Mouse (Mus musculus) heart, adult 2 months (tissue): Measurements from ENCODE around the gene Erc2.
A peak's percentile ranks its signal among the peaks of the same experiment; 100 is the strongest.

Experiments
- CTCF ChIP-seq: fragments of 200-600 bp; IDR thresholded peaks from 2 replicates; pipeline ENCODE4 v1.8.1; 2022; ENCODE audit warnings: antibody characterized with exemption, mild to moderate bottlenecking, moderate library complexity
- POLR2A ChIP-seq: fragments of 200-500 bp; IDR thresholded peaks from 2 replicates; pipeline ENCODE4 v1.6.1; 2011; ENCODE audit warnings: mild to moderate bottlenecking, low read depth, low read length, control low read depth; ENCODE audit not compliant: insufficient read depth

GRCm38 (mm10) chr14:28510341-28511028 lies 888.3 kb downstream of the Erc2 start:
- TF ChIP-seq CTCF (peak; percentile 13; the same call in 1 of the 2 replicates), POLR2A (no peak)
